Comparison of ENCODE assay signal across 2 mouse cellular contexts in the genomic region with DNA sequence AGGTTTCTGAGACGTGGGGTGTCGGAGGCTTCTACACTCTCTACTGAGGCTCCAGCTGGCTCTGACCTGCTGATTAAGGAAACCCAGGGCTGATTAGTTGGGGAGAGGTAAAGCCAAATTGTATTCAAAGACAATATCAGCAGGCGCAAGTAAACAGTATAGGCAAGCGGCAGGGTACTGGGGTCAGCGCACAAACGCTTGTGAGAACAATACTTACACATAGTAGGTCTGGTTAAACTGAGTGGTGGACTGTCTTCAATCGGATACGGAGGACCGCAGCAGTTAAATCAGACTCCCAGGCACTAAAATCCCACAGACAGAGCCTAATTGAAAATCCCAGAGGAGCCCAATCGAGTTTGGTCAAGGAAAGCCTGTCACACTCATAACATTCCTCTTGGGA.
TF ChIP-seq lines count a peak whose summit lies in the region.

No protein-coding gene starts in this region.

TF ChIP-seq in CH12.LX, 34 proteins besides CTCF, POLR2A, EP300 and RAD21 (continued from another document):
- no peak for TF ChIP-seq MAZ (IDR thresholded peaks at IDR 0.05; ENCODE audit: low read depth, low read length)
- no peak for TF ChIP-seq POLR2AphosphoS2 (IDR thresholded peaks at IDR 0.05; ENCODE audit: low read depth, low read length)
- TF ChIP-seq UBTF (IDR thresholded peaks at IDR 0.05; ENCODE audit: low read depth, low read length): no peak
- no peak for TF ChIP-seq GABPA (IDR thresholded peaks at IDR 0.05; ENCODE audit: insufficient replicate concordance, low read depth, low read length)
- TF ChIP-seq PAX5 (IDR thresholded peaks at IDR 0.05; ENCODE audit: low read length): no peak
- no peak for TF ChIP-seq ZNF384 (IDR thresholded peaks at IDR 0.05; ENCODE audit: low read depth, low read length)

TF ChIP-seq in MEL, 35 proteins besides CTCF, POLR2A, EP300 and RAD21 (continued from another document):
- no peak for TF ChIP-seq MXI1 (IDR thresholded peaks at IDR 0.05; ENCODE audit: low read depth, low read length)
